Mouse (Mus musculus): Measurements from ENCODE around the gene Tnfrsf13b. TPM values are rescaled to one million over a fixed set of nuclear protein-coding genes. Genes with fewer than 3 reads are reported as not detected.
A peak's percentile ranks its signal among the peaks of the same experiment; 100 is the strongest.
"Not testable (repeated sequence)": the region's sequence is repeated elsewhere in the genome, so short reads cannot be mapped to it uniquely, and the experiment has no call there.

Tnfrsf13b gene
- total and polyA plus RNA-seq, 3 experiments, result 260 to 356 (median 338) TPM

DNA sequence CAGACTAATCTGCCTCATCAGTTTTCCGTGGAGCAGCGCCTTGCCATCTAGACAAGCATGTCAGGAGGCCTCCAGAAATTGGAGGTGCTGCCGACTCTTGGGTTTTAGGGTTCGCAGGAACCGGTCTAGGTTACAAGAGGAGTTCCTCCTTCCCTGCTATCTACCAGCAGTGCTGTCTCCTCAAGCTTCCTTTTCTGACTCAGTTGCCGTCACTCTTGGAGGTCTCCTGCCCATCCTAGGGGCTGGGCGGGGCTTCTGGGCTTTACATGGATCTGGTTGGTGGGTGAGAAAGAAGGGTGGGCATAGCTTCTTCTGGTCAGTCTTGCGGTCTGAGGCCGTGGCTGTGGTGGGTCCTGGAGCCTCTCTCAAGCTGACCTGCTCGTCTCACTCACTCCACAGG, 2.8 kb downstream of the Tnfrsf13b start (continued):
- TF ChIP-seq GABPA (IDR thresholded peaks at IDR 0.05; ENCODE audit: insufficient replicate concordance, low read depth, low read length), result no peak
- peak; percentile 4; the same call in 1 of the 2 replicates for TF ChIP-seq BHLHE40 (IDR thresholded peaks at IDR 0.05; ENCODE audit: low read depth, low read length)
- no peak for TF ChIP-seq CHD1 (IDR thresholded peaks at IDR 0.05; ENCODE audit: low read depth, low read length)

- H3K36me3 ChIP-seq (replicated peaks in 1 of 2; ENCODE audit: control insufficient read depth in 1 of 2, insufficient read depth in 1 of 2, low read length in 1 of 2), result peaks cover 10 to 35% of the 10 kb centered on the region in 2 experiments
Observed at GRCm38 (mm10) chr11:61130646-61131045, 4.1 kb downstream of the Tnfrsf13b start.

GRCm38 (mm10) chr11:61132943-61133342, 6.4 kb downstream of the Tnfrsf13b start:
- Histone ChIP-seq H3K27me3 (replicated peaks) (no peaks in the 10 kb centered on the region), H3K27ac (ENCODE audit: insufficient read depth, low read depth) (no peak overlapping the region), H3K9ac (ENCODE audit: insufficient read depth, low read depth) (0 out of 2 replicates have a peak overlapping the region, but pooled peaks have one; percentile 10), H3K4me1 (ENCODE audit: control insufficient read depth in 1 of 2, insufficient read depth in 2 of 2) (peaks cover 11 to 71% of the 10 kb centered on the region in 2 experiments), H3K36me3 (replicated peaks in 1 of 2; ENCODE audit: control insufficient read depth in 1 of 2, insufficient read depth in 1 of 2, low read length in 1 of 2) (peaks cover 24 to 58% of the 10 kb centered on the region in 2 experiments), H3K4me3 (replicated peaks in 1 of 3; ENCODE audit: low read depth in 2 of 3, low read length in 2 of 3, poor library complexity in 1 of 3) (no peak overlapping the region), H3K79me2 (replicated peaks; ENCODE audit: control insufficient read depth, extremely low read depth, insufficient read depth, poor library complexity, severe bottlenecking) (peaks cover 89% of the 10 kb centered on the region), H3K9me3 (replicated peaks; ENCODE audit: low read length) (peaks cover 10% of the 10 kb centered on the region), H3K4me2 (ENCODE audit: insufficient read depth, low read depth, poor library complexity, severe bottlenecking) (peak overlapping the region; percentile 58)
- DNase-seq (ENCODE audit: extremely low read depth), result no peak
- in situ Hi-C loops (cut with MboI; ENCODE audit: low pct_ligation_motif_present, low pct_unique_long_range_greater_than_20kb, low sequenced_read_pairs) (no loop called here), dilution Hi-C loops (cut with MboI; ENCODE audit: extremely low pct_ligation_motif_present, extremely low pct_unique_long_range_greater_than_20kb, low sequenced_read_pairs) (no loop called here)
- TF ChIP-seq USF1 (IDR thresholded peaks at IDR 0.05; ENCODE audit: low read depth, low read length) (no peak), UBTF (IDR thresholded peaks at IDR 0.05; ENCODE audit: low read depth, low read length) (0 out of 2 replicates have a peak, but pooled peaks have one; percentile 21), RCOR1 (conservative IDR thresholded peaks at IDR 0.05; ENCODE audit: low read depth, low read length) (0 out of 2 replicates have a peak, but pooled peaks have one; percentile 4), EP300 (IDR thresholded peaks at IDR 0.05; ENCODE audit: low read length) (no peak), POLR2A (IDR thresholded peaks at IDR 0.05; ENCODE audit: low read depth, low read length) (0 out of 2 replicates have a peak, but pooled peaks have one; percentile 9), MEF2A (IDR thresholded peaks at IDR 0.05; ENCODE audit: borderline replicate concordance, low read depth, low read length) (0 out of 2 replicates have a peak, but pooled peaks have one; percentile 52), NELFE (IDR thresholded peaks at IDR 0.05; ENCODE audit: low read depth, low read length) (no peak)

More at GRCm38 (mm10) chr11:61130646-61131045, 4.1 kb downstream of the Tnfrsf13b start:
- peak; percentile 81 for TF ChIP-seq SIN3A (IDR thresholded peaks at IDR 0.05; ENCODE audit: low read length)
- 0 out of 2 replicates have a peak, but pooled peaks have one; percentile 35 for TF ChIP-seq KAT2A (IDR thresholded peaks at IDR 0.05; ENCODE audit: insufficient replicate concordance, low read length)
- TF ChIP-seq IRF4 (IDR thresholded peaks at IDR 0.05; ENCODE audit: low read depth, low read length), result peak; percentile 76
- TF ChIP-seq MXI1 (IDR thresholded peaks at IDR 0.05; ENCODE audit: low read depth, low read length), result peak; percentile 70
- 0 out of 2 replicates have a peak, but pooled peaks have one; percentile 49 for TF ChIP-seq RCOR1 (conservative IDR thresholded peaks at IDR 0.05; ENCODE audit: low read depth, low read length)
- TF ChIP-seq MAX (IDR thresholded peaks at IDR 0.05; ENCODE audit: low read length), result peak; percentile 53
- 0 out of 2 replicates have a peak, but pooled peaks have one; percentile 35 for TF ChIP-seq ZMIZ1 (IDR thresholded peaks at IDR 0.05; ENCODE audit: low read depth, low read length)
- TF ChIP-seq EP300 (IDR thresholded peaks at IDR 0.05; ENCODE audit: low read length), result peak; percentile 51; the same call in 1 of the 2 replicates
- TF ChIP-seq CHD2 (IDR thresholded peaks at IDR 0.05; ENCODE audit: low read length), result peak; percentile 60
- TF ChIP-seq ELF1 (IDR thresholded peaks at IDR 0.05; ENCODE audit: low read depth, low read length), result 0 out of 2 replicates have a peak, but pooled peaks have one; percentile 37
- TF ChIP-seq MAZ (IDR thresholded peaks at IDR 0.05; ENCODE audit: low read depth, low read length), result peak; percentile 68; the same call in 1 of the 2 replicates
- TF ChIP-seq BHLHE40 (IDR thresholded peaks at IDR 0.05; ENCODE audit: low read depth, low read length), result peak; percentile 64
- TF ChIP-seq ETS1 (conservative IDR thresholded peaks at IDR 0.05; ENCODE audit: low read depth, low read length), result peak; percentile 98
- TF ChIP-seq POLR2A (IDR thresholded peaks at IDR 0.05; ENCODE audit: low read depth, low read length), result peak; percentile 26; the same call in 1 of the 2 replicates
- peak; percentile 60 for TF ChIP-seq MEF2A (IDR thresholded peaks at IDR 0.05; ENCODE audit: borderline replicate concordance, low read depth, low read length)
- peak; percentile 27; the same call in 1 of the 2 replicates for TF ChIP-seq HCFC1 (IDR thresholded peaks at IDR 0.05; ENCODE audit: low read depth, low read length)
- 0 out of 2 replicates have a peak, but pooled peaks have one; percentile 26 for TF ChIP-seq MYC (IDR thresholded peaks at IDR 0.05; ENCODE audit: low read depth, low read length)
- TF ChIP-seq MAFK (IDR thresholded peaks at IDR 0.05; ENCODE audit: insufficient replicate concordance, low read length), result 0 out of 2 replicates have a peak, but pooled peaks have one; percentile 23
- TF ChIP-seq TCF12 (IDR thresholded peaks at IDR 0.05; ENCODE audit: low read depth, low read length), result peak; percentile 68; the same call in 1 of the 2 replicates
- TF ChIP-seq NRF1 (IDR thresholded peaks at IDR 0.05; ENCODE audit: low read depth, low read length), result 0 out of 2 replicates have a peak, but pooled peaks have one; percentile 32
- H3K79me2 ChIP-seq (replicated peaks; ENCODE audit: control insufficient read depth, extremely low read depth, insufficient read depth, poor library complexity, severe bottlenecking), result peaks cover 76% of the 10 kb centered on the region
- in situ Hi-C loops (cut with MboI; ENCODE audit: low pct_ligation_motif_present, low pct_unique_long_range_greater_than_20kb, low sequenced_read_pairs); H3K27me3 ChIP-seq (replicated peaks); dilution Hi-C loops (cut with MboI; ENCODE audit: extremely low pct_ligation_motif_present, extremely low pct_unique_long_range_greater_than_20kb, low sequenced_read_pairs); H3K9ac ChIP-seq (ENCODE audit: insufficient read depth, low read depth); H3K4me3 ChIP-seq (replicated peaks in 1 of 3; ENCODE audit: low read depth in 2 of 3, low read length in 2 of 3, poor library complexity in 1 of 3); H3K9me3 ChIP-seq (replicated peaks; ENCODE audit: low read length): not testable (repeated sequence)
- H3K4me2 ChIP-seq (ENCODE audit: insufficient read depth, low read depth, poor library complexity, severe bottlenecking), result peak overlapping the region; percentile 73
- peaks cover 14 to 71% of the 10 kb centered on the region in 2 experiments for H3K4me1 ChIP-seq (ENCODE audit: control insufficient read depth in 1 of 2, insufficient read depth in 2 of 2)
- peak; percentile 52 for DNase-seq (ENCODE audit: extremely low read depth)
- peak overlapping the region; percentile 70 for H3K27ac ChIP-seq (ENCODE audit: insufficient read depth, low read depth)
